ENCODE assay signal across 8 mouse cellular contexts in genomic region chr17:26561290-26561640, GRCm38 (mm10). TPM values are rescaled to one million over a fixed set of nuclear protein-coding genes. Genes with fewer than 3 reads are reported as not detected.
DNase-seq lines count a peak whose midpoint lies in the region; ATAC-seq and TF ChIP-seq lines count a peak whose summit lies in the region.

Gene Ergic1 (plus strand): TSS chr17:26561489.

- peaks cover 38% of the 10 kb centered on the region for H3K79me2 ChIP-seq in liver, adult 2 months (ENCODE audit: control insufficient read depth, insufficient read depth, low read length)

- peak; percentile 86 for DNase-seq in CD4-positive helper T cell, adult 2 months (ENCODE audit: low read depth, low spot score)
- DNase-seq in brain, embryonic 18.5 days (ENCODE audit: low read depth, low spot score) = peak; percentile 79
- DNase-seq in kidney, postnatal 0 days (ENCODE audit: low spot score) = peak; percentile 90
- DNase-seq in liver, adult 2 months (ENCODE audit: extremely low read depth, low read depth, low spot score) = peak; percentile 49
- peak; percentile 89 to 90 for DNase-seq in spleen, postnatal 36 days (ENCODE audit: low spot score in 2 of 2)

- H3K36me3 ChIP-seq in heart, embryonic 13.5 days = peaks cover 30% of the 10 kb centered on the region
- 0 out of 2 replicates have a peak, but pooled peaks cover 3% of the 10 kb centered on the region for H3K36me3 ChIP-seq in kidney, postnatal 0 days (ENCODE audit: insufficient read depth, low read length)
- no peaks in the 10 kb centered on the region for H3K36me3 ChIP-seq in liver, adult 2 months (ENCODE audit: control insufficient read depth, insufficient read depth, low read length)

- TF ChIP-seq CTCF in kidney, postnatal 0 days (IDR thresholded peaks at IDR 0.05; ENCODE audit: low read depth) = no peak
- no peak for TF ChIP-seq CTCF in liver, adult 2 months (IDR thresholded peaks at IDR 0.05; ENCODE audit: low read depth, low read length)

- no peak for TF ChIP-seq POLR2A in liver, adult 2 months (IDR thresholded peaks at IDR 0.05; ENCODE audit: extremely low read depth, insufficient read depth, low read length)

- peaks cover 35% of the 10 kb centered on the region for H3K4me1 ChIP-seq in heart, embryonic 13.5 days
- peaks cover 28% of the 10 kb centered on the region for H3K4me1 ChIP-seq in kidney, postnatal 0 days (replicated peaks; ENCODE audit: insufficient read depth, low read length)
- H3K4me1 ChIP-seq in liver, adult 2 months (ENCODE audit: control insufficient read depth, insufficient read depth, low read length) = peaks cover 30% of the 10 kb centered on the region

- no peaks in the 10 kb centered on the region for H3K27me3 ChIP-seq in heart, embryonic 13.5 days (replicated peaks)
- no peaks in the 10 kb centered on the region for H3K27me3 ChIP-seq in kidney, postnatal 0 days (ENCODE audit: insufficient read depth, low read length)
- no peaks in the 10 kb centered on the region for H3K27me3 ChIP-seq in liver, adult 2 months (ENCODE audit: control insufficient read depth, insufficient read depth, low read length)

- peak within 1 kb of the TSS; percentile 97 for H3K9ac ChIP-seq in heart, embryonic 13.5 days
- peak within 1 kb of the TSS; percentile 83 for H3K9ac ChIP-seq in kidney, postnatal 0 days (ENCODE audit: low read depth, low read length)
- H3K9ac ChIP-seq in liver, adult 2 months (ENCODE audit: low read depth, low read length) = peak within 1 kb of the TSS; percentile 94

- H3K27ac ChIP-seq in heart, embryonic 13.5 days (replicated peaks) = peak within 1 kb of the TSS; percentile 80
- peak within 1 kb of the TSS; percentile 63 for H3K27ac ChIP-seq in kidney, postnatal 0 days
- peak within 1 kb of the TSS; percentile 64 for H3K27ac ChIP-seq in liver, adult 2 months (replicated peaks; ENCODE audit: insufficient read depth, low read depth, low read length)

- H3K9me3 ChIP-seq in heart, embryonic 13.5 days = no peaks in the 10 kb centered on the region
- H3K9me3 ChIP-seq in kidney, postnatal 0 days (replicated peaks; ENCODE audit: low read length) = no peaks in the 10 kb centered on the region

- WGBS in heart, embryonic 13.5 days = under 1% methylated on average over 36 of the region's 36 CpGs
- under 1% methylated on average over 30 of the region's 36 CpGs for WGBS in kidney, postnatal 0 days
- 1% methylated on average over 33 of the region's 36 CpGs for WGBS in liver, adult 2 months

- ATAC-seq in erythroid progenitor cell, adult 5-6 weeks (replicated peaks; ENCODE audit: low FRiP score, poor library complexity, severe bottlenecking) = peak; percentile 92
- peak; percentile 83 for ATAC-seq in heart, embryonic 13.5 days (ENCODE audit: extremely low read depth, insufficient number of reproducible peaks, low FRiP score, low TSS enrichment)
- peak; percentile 89 for ATAC-seq in kidney, postnatal 0 days (replicated peaks; ENCODE audit: low FRiP score, low read depth)
- peak; percentile 90 for ATAC-seq in monocyte, adult 5-6 weeks (replicated peaks; ENCODE audit: insufficient number of reproducible peaks, low FRiP score, low TSS enrichment, poor library complexity, severe bottlenecking)

- H3K4me3 ChIP-seq in heart, embryonic 13.5 days = peak within 1 kb of the TSS; percentile 88
- H3K4me3 ChIP-seq in kidney, postnatal 0 days (replicated peaks; ENCODE audit: low read depth, low read length) = peak within 1 kb of the TSS; percentile 63
- peak within 1 kb of the TSS; percentile 96 for H3K4me3 ChIP-seq in liver, adult 2 months (ENCODE audit: insufficient read depth, low read depth, low read length)

- peak within 1 kb of the TSS; percentile 98 for H3K4me2 ChIP-seq in heart, embryonic 13.5 days
- peak within 1 kb of the TSS; percentile 67 for H3K4me2 ChIP-seq in kidney, postnatal 0 days (ENCODE audit: low read length)

RNA-seq across cellular contexts. Expression of gene Ergic1, which starts in this region (rescaled TPM):
- 6.7 and 12.6 TPM in 2 replicates for total RNA-seq in erythroid progenitor cell, adult 5-6 weeks (2015; ENCODE audit: low replicate concordance)
- 3.7 and 3.9 TPM in 2 replicates for total RNA-seq in erythroid progenitor cell, adult 5-6 weeks (2017; ENCODE audit: low replicate concordance)
- polyA plus RNA-seq in heart, embryonic 13.5 days (2015; fragmentation: Nextera tagmentation; extraction: Ambion mirVana) = 103 and 121 TPM in 2 replicates
- 103 and 107 TPM in 2 replicates for polyA plus RNA-seq in kidney, postnatal 0 days (2015; fragmentation: Nextera tagmentation; extraction: Ambion mirVana)
- total RNA-seq in liver, adult 2 months (2014; rRNA removed) = 30.7 and 34.6 TPM in 2 replicates
- polyA plus RNA-seq in liver, adult 2 months (2012; rRNA removed) = 93.3 and 106 TPM in 2 replicates
- total RNA-seq in monocyte, adult 5-6 weeks (2017) = 16.0 to 20.2 TPM (median 17.6 TPM) in 3 replicates

Comparison
In these comparisons a context has a peak if more than half of its experiments do, and no peak if none do; other contexts are left out.
1. Peak in every context shown above with its lines: DNase-seq, ATAC-seq, H3K4me3 ChIP-seq and H3K27ac ChIP-seq.